Mouse (Mus musculus): ENCODE data around the gene Cyp1a1. TPM values are rescaled to one million over a fixed set of nuclear protein-coding genes. Genes with fewer than 3 reads are reported as not detected.

The Cyp1a1 gene
- total RNA-seq, 1 experiment, result 1.0 TPM

DNA sequence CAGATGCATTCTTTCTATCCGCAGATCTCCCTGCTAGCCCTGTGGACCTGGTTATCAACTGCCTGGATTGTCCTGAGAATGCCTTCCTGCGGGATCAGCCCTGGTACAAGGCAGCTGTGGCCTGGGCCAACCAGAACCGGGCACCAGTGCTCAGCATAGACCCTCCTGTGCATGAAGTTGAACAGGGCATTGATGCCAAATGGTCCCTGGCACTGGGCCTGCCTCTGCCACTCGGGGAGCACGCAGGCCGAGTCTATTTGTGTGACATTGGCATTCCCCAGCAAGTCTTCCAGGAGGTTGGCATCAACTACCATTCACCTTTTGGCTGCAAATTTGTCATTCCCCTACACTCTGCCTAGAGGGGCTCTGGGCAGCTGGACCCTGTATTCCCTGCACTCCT, 60.4 kb downstream of the Cyp1a1 start:
- Histone ChIP-seq H3K27ac (ENCODE audit: insufficient read depth, low read depth, low read length, poor library complexity, severe bottlenecking) (no peak overlapping the region), H3K4me3 (ENCODE audit: insufficient read depth in 1 of 2, low read depth in 1 of 2, low read length in 2 of 2, poor library complexity in 1 of 2, severe bottlenecking in 1 of 2) (no peak overlapping the region), H3K4me1 (ENCODE audit: control insufficient read depth in 2 of 2, insufficient read depth in 2 of 2, low read length in 2 of 2, poor library complexity in 1 of 2) (no peaks in the 10 kb centered on the region), H3K9ac (ENCODE audit: insufficient read depth, low read depth, low read length, poor library complexity, severe bottlenecking) (no peak overlapping the region), H3K36me3 (ENCODE audit: control insufficient read depth, insufficient read depth, low read length, poor library complexity, severe bottlenecking) (peaks cover 52% of the 10 kb centered on the region), H3K9me3 (ENCODE audit: control insufficient read depth, insufficient read depth, low read depth, low read length) (no peaks in the 10 kb centered on the region)
- in situ Hi-C loops (cut with MboI; ENCODE audit: low sequenced_read_pairs in 2 of 2, unreplicated experiment in 2 of 2), result no loop called here
- no peak for DNase-seq (ENCODE audit: low read depth, low spot score)
- TF ChIP-seq MAFK (IDR thresholded peaks at IDR 0.05; ENCODE audit: insufficient read depth, low read depth, low read length) (no peak), CHD2 (IDR thresholded peaks at IDR 0.05; ENCODE audit: low read depth, low read length) (no peak), ZNF384 (IDR thresholded peaks at IDR 0.05; ENCODE audit: low read depth, low read length) (no peak), HCFC1 (IDR thresholded peaks at IDR 0.05; ENCODE audit: borderline replicate concordance, insufficient read depth, low read length) (no peak), ZC3H11A (IDR thresholded peaks at IDR 0.05; ENCODE audit: borderline replicate concordance, low read depth, low read length) (no peak)

DNA sequence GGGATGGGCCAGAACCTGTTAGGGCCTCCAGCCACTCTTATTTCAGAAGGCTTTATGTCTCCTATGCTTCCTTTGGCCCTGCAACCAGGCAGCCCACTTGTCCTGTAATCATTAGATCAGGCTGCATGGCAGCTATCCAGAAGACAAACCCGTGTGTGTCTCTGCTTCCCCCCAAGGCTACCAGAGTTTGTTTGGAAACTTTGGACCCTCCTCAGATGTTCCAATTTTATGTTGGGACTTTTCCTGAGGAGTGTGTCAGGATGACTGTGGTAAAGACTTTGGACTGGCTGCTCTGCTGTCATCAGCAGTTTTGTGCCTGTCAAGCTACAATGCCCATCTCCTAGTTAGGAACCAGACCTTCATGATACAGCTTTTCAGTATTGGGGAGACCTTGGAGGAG, 61.1 kb downstream of the Cyp1a1 start:
- Histone ChIP-seq H3K27ac (ENCODE audit: insufficient read depth, low read depth, low read length, poor library complexity, severe bottlenecking) (no peak overlapping the region), H3K36me3 (ENCODE audit: control insufficient read depth, insufficient read depth, low read length, poor library complexity, severe bottlenecking) (peaks cover 56% of the 10 kb centered on the region), H3K9me3 (ENCODE audit: control insufficient read depth, insufficient read depth, low read depth, low read length) (no peaks in the 10 kb centered on the region), H3K4me3 (ENCODE audit: insufficient read depth in 1 of 2, low read depth in 1 of 2, low read length in 2 of 2, poor library complexity in 1 of 2, severe bottlenecking in 1 of 2) (no peak overlapping the region), H3K9ac (ENCODE audit: insufficient read depth, low read depth, low read length, poor library complexity, severe bottlenecking) (no peak overlapping the region), H3K4me1 (ENCODE audit: control insufficient read depth in 2 of 2, insufficient read depth in 2 of 2, low read length in 2 of 2, poor library complexity in 1 of 2) (no peaks in the 10 kb centered on the region)
- no peak for DNase-seq (ENCODE audit: low read depth, low spot score)
- no peak for TF ChIP-seq HCFC1 (IDR thresholded peaks at IDR 0.05; ENCODE audit: borderline replicate concordance, insufficient read depth, low read length)
- TF ChIP-seq CHD2 (IDR thresholded peaks at IDR 0.05; ENCODE audit: low read depth, low read length), result no peak
- no peak for TF ChIP-seq ZNF384 (IDR thresholded peaks at IDR 0.05; ENCODE audit: low read depth, low read length)
- no peak for TF ChIP-seq ZC3H11A (IDR thresholded peaks at IDR 0.05; ENCODE audit: borderline replicate concordance, low read depth, low read length)
- no peak for TF ChIP-seq MAFK (IDR thresholded peaks at IDR 0.05; ENCODE audit: insufficient read depth, low read depth, low read length)
- in situ Hi-C loops (cut with MboI; ENCODE audit: low sequenced_read_pairs in 2 of 2, unreplicated experiment in 2 of 2), result no loop called here

- Histone ChIP-seq H3K4me1 (ENCODE audit: control insufficient read depth in 2 of 2, insufficient read depth in 2 of 2, low read length in 2 of 2, poor library complexity in 1 of 2) (no peaks in the 10 kb centered on the region), H3K27ac (ENCODE audit: insufficient read depth, low read depth, low read length, poor library complexity, severe bottlenecking) (no peak overlapping the region), H3K9ac (ENCODE audit: insufficient read depth, low read depth, low read length, poor library complexity, severe bottlenecking) (no peak overlapping the region), H3K4me3 (ENCODE audit: insufficient read depth in 1 of 2, low read depth in 1 of 2, low read length in 2 of 2, poor library complexity in 1 of 2, severe bottlenecking in 1 of 2) (no peak overlapping the region), H3K36me3 (ENCODE audit: control insufficient read depth, insufficient read depth, low read length, poor library complexity, severe bottlenecking) (peaks cover 70% of the 10 kb centered on the region), H3K9me3 (ENCODE audit: control insufficient read depth, insufficient read depth, low read depth, low read length) (no peaks in the 10 kb centered on the region)
- in situ Hi-C loops (cut with MboI; ENCODE audit: low sequenced_read_pairs in 2 of 2, unreplicated experiment in 2 of 2), result no loop called here
- DNase-seq (ENCODE audit: low read depth, low spot score), result no peak
- TF ChIP-seq ZC3H11A (IDR thresholded peaks at IDR 0.05; ENCODE audit: borderline replicate concordance, low read depth, low read length), result no peak
- no peak for TF ChIP-seq MAFK (IDR thresholded peaks at IDR 0.05; ENCODE audit: insufficient read depth, low read depth, low read length)
- no peak for TF ChIP-seq HCFC1 (IDR thresholded peaks at IDR 0.05; ENCODE audit: borderline replicate concordance, insufficient read depth, low read length)
- TF ChIP-seq CHD2 (IDR thresholded peaks at IDR 0.05; ENCODE audit: low read depth, low read length), result no peak
- TF ChIP-seq ZNF384 (IDR thresholded peaks at IDR 0.05; ENCODE audit: low read depth, low read length), result no peak
Measured at GRCm38 (mm10) chr9:57750901-57751300, 63.2 kb downstream of the Cyp1a1 start.

Other genes with a start within 250 kb of the Cyp1a1 start
- gene Ppcdc, start 247.8 kb upstream of the Cyp1a1 start, total RNA-seq (2012; rRNA removed), result 41.7 and 48.5 TPM in 2 replicates
- 50.4 and 67.3 TPM in 2 replicates for gene Scamp5, start 219.9 kb upstream of the Cyp1a1 start, total RNA-seq (2012; rRNA removed)
- gene Rpp25, start 183.9 kb upstream of the Cyp1a1 start, total RNA-seq (2012; rRNA removed), result 40.9 and 48.7 TPM in 2 replicates
- 390 TPM in 2 replicates for gene Cox5a, start 166.7 kb upstream of the Cyp1a1 start, total RNA-seq (2012; rRNA removed)
- gene Fam219b, start 150.4 kb upstream of the Cyp1a1 start, total RNA-seq (2012; rRNA removed), result 10.2 and 10.8 TPM in 2 replicates
- 42.3 and 45.2 TPM in 2 replicates for gene Mpi, start 135.2 kb upstream of the Cyp1a1 start, total RNA-seq (2012; rRNA removed)
- 51.7 and 79.6 TPM in 2 replicates for gene Scamp2, start 127.0 kb upstream of the Cyp1a1 start, total RNA-seq (2012; rRNA removed)
- 7.3 and 16.5 TPM in 2 replicates for gene Ulk3, start 98.5 kb upstream of the Cyp1a1 start, total RNA-seq (2012; rRNA removed)
- not detected in 2 replicates for gene Cplx3, start 81.6 kb upstream of the Cyp1a1 start, total RNA-seq (2012; rRNA removed)
- 0.22 TPM in 1 of 2 replicates, not detected in the other for gene Lman1l, start 67.2 kb upstream of the Cyp1a1 start, total RNA-seq (2012; rRNA removed)
- gene Csk, start 34.3 kb upstream of the Cyp1a1 start, total RNA-seq (2012; rRNA removed), result 27.1 and 32.2 TPM in 2 replicates
- 0.67 and 0.69 TPM in 2 replicates for gene Cyp1a2, start 4.2 kb upstream of the Cyp1a1 start, total RNA-seq (2012; rRNA removed)
- gene Edc3, start 20.6 kb downstream of the Cyp1a1 start, total RNA-seq (2012; rRNA removed), result 10.2 TPM in 2 replicates
- 38.3 and 41.5 TPM in 2 replicates for gene Clk3, start 77.9 kb downstream of the Cyp1a1 start, total RNA-seq (2012; rRNA removed)
- 20.3 and 23.4 TPM in 2 replicates for gene Arid3b, start 148.9 kb downstream of the Cyp1a1 start, total RNA-seq (2012; rRNA removed)
- gene Ubl7, start 223.1 kb downstream of the Cyp1a1 start, total RNA-seq (2012; rRNA removed), result 16.4 and 21.2 TPM in 2 replicates

Measured in ES-E14 (cell line).